Mouse (Mus musculus) ES-E14 (cell line): ENCODE results near the gene Myo3b.

ENCODE experiments used
- CHD2 ChIP-seq: IDR thresholded peaks from 2 replicates; pipeline ENCODE4 v1.6.1; 2014; ENCODE audit warnings: mild to moderate bottlenecking, low read depth, low read length, inconsistent platforms
- HCFC1 ChIP-seq: IDR thresholded peaks from 2 replicates; pipeline ENCODE4 v1.6.1; 2012; ENCODE audit warnings: low read length, inconsistent platforms, borderline replicate concordance; ENCODE audit not compliant: insufficient read depth
- MAFK ChIP-seq: IDR thresholded peaks from 2 replicates; pipeline ENCODE4 v1.6.1; 2014; ENCODE audit warnings: mild to moderate bottlenecking, low read depth, low read length, inconsistent platforms; ENCODE audit not compliant: insufficient read depth
- ZNF384 ChIP-seq: IDR thresholded peaks from 2 replicates; pipeline ENCODE4 v1.6.1; 2012; ENCODE audit warnings: low read depth, low read length, inconsistent platforms

- no peak for TF ChIP-seq ZNF384
- no peak for TF ChIP-seq HCFC1
- no peak for TF ChIP-seq MAFK
- no peak for TF ChIP-seq CHD2
Observed at GRCm38 (mm10) chr2:70249872-70250271, 210.9 kb downstream of the Myo3b start.
